Mouse (Mus musculus) MEL (cell line): Measurements from ENCODE around the gene Tm9sf4.

Experiments used
- CTCF ChIP-seq, 3 experiments: IDR thresholded peaks in 2 of 3; conservative IDR thresholded peaks in 1 of 3; 2 replicates each; pipeline ENCODE4 v1.5.1; 2011 to 2012; ENCODE audit warnings: low read length in 3 of 3, low read depth in 2 of 3, mild to moderate bottlenecking in 2 of 3, improper control_type of control experiment in 1 of 3, inconsistent platforms in 1 of 3, mixed read lengths in 1 of 3, moderate library complexity in 1 of 3; ENCODE audit not compliant: control insufficient read depth in 1 of 3, insufficient read depth in 1 of 3, poor library complexity in 1 of 3, severe bottlenecking in 1 of 3
- E2F4 ChIP-seq: IDR thresholded peaks from 2 replicates; pipeline ENCODE4 v1.6.1; 2011; ENCODE audit warnings: low read depth, low read length, improper control_type of control experiment, borderline replicate concordance
- MAX ChIP-seq: IDR thresholded peaks from 2 replicates; pipeline ENCODE4 v1.6.1; 2011; ENCODE audit warnings: low read length, improper control_type of control experiment
- POLR2A ChIP-seq, 2 experiments: IDR thresholded peaks; 2 replicates each; pipeline ENCODE4 v1.6.1; 2011 to 2012; ENCODE audit warnings: low read length in 2 of 2, mild to moderate bottlenecking in 2 of 2, control low read depth in 1 of 2, improper control_type of control experiment in 1 of 2, low read depth in 1 of 2, moderate library complexity in 1 of 2; ENCODE audit not compliant: control insufficient read depth in 1 of 2, insufficient read depth in 1 of 2, poor library complexity in 1 of 2

DNA sequence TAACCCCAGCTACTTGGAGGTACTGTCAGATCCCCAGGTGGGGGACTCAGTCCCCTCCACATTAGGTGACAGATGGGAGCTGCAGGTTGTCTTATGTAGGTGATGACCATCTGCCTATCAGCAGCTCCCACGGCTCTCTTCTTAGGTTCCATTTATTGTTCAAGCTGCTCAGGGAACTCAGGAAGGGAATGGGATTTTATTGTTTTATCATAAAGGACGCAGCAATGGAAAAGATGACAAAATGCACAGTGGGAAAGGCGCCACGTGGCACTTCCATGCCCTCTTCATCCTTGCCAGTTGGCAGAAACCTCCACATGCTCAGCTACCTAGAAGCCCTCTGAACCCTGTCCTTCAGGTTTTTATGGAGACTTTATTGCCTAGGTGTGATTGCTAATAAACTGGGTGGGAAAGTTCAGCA is 8.1 kb upstream of the Tm9sf4 start:
- TF ChIP-seq CTCF (IDR thresholded peaks at IDR 0.05 in 2 of 3, conservative IDR thresholded peaks at IDR 0.05 in 1 of 3; ENCODE audit: control insufficient read depth in 1 of 3, insufficient read depth in 1 of 3, low read depth in 2 of 3, low read length in 3 of 3, poor library complexity in 1 of 3, severe bottlenecking in 1 of 3), result no peak
- TF ChIP-seq E2F4, result no peak
- TF ChIP-seq POLR2A (IDR thresholded peaks at IDR 0.05; ENCODE audit: control insufficient read depth in 1 of 2, insufficient read depth in 1 of 2, low read depth in 1 of 2, low read length in 2 of 2, poor library complexity in 1 of 2), result no peak
- no peak for TF ChIP-seq MAX
